Mouse (Mus musculus): ENCODE results near the gene Eif4h.

Eif4h gene

GRCm38 (mm10) chr5:134639269-134639682, at the start of gene Eif4h:
Gene Eif4h (minus strand): TSS chr5:134639490.
- peak; percentile 95 for DNase-seq (ENCODE audit: low spot score)

GRCm38 (mm10) chr5:134688718-134689284, 49.5 kb upstream of the Eif4h start:
- peak; percentile 100 for DNase-seq (ENCODE audit: low spot score)

GRCm38 (mm10) chr5:134688086-134688717, 48.9 kb upstream of the Eif4h start, which contains the start of gene Limk1:
Gene Limk1 (minus strand): TSS chr5:134688598.
- no peak for DNase-seq (ENCODE audit: low spot score)

GRCm38 (mm10) chr5:134687187-134687586, 47.9 kb upstream of the Eif4h start:
- no peak for DNase-seq (ENCODE audit: low spot score)

GRCm38 (mm10) chr5:134686541-134686940, 47.3 kb upstream of the Eif4h start:
- DNase-seq (ENCODE audit: low spot score): no peak

- no peak for DNase-seq (ENCODE audit: low spot score)
These were observed 45.1 kb upstream of the Eif4h start for GRCm38 (mm10) chr5:134684398-134684797.

- no peak for DNase-seq (ENCODE audit: low spot score)
These were observed 44.5 kb upstream of the Eif4h start for GRCm38 (mm10) chr5:134683813-134684212.

- no peak for DNase-seq (ENCODE audit: low spot score)
These were observed 40.9 kb upstream of the Eif4h start for GRCm38 (mm10) chr5:134680238-134680637.

GRCm38 (mm10) chr5:134678827-134679546, 39.7 kb upstream of the Eif4h start:
- no peak for DNase-seq (ENCODE audit: low spot score)

GRCm38 (mm10) chr5:134678031-134678430, 38.7 kb upstream of the Eif4h start:
- peak; percentile 32 for DNase-seq (ENCODE audit: low spot score)

- DNase-seq (ENCODE audit: low spot score): no peak
These were observed 38.2 kb upstream of the Eif4h start for GRCm38 (mm10) chr5:134677491-134677890.

GRCm38 (mm10) chr5:134675956-134676759, 36.9 kb upstream of the Eif4h start:
- DNase-seq (ENCODE audit: low spot score): peak; percentile 57

GRCm38 (mm10) chr5:134674977-134675376, 35.7 kb upstream of the Eif4h start:
- no peak for DNase-seq (ENCODE audit: low spot score)

GRCm38 (mm10) chr5:134672611-134673010, 33.3 kb upstream of the Eif4h start:
- DNase-seq (ENCODE audit: low spot score): no peak

- DNase-seq (ENCODE audit: low spot score): no peak
These were observed 32.9 kb upstream of the Eif4h start for GRCm38 (mm10) chr5:134672198-134672516.

- DNase-seq (ENCODE audit: low spot score): no peak
These were observed 32.3 kb upstream of the Eif4h start for GRCm38 (mm10) chr5:134671335-134672197.

- DNase-seq (ENCODE audit: low spot score): no peak
These were observed 29.9 kb upstream of the Eif4h start for GRCm38 (mm10) chr5:134669001-134669708.

- no peak for DNase-seq (ENCODE audit: low spot score)
These were observed 29.2 kb upstream of the Eif4h start for GRCm38 (mm10) chr5:134668495-134668894.

GRCm38 (mm10) chr5:134656708-134657107, 17.4 kb upstream of the Eif4h start:
- DNase-seq (ENCODE audit: low spot score): no peak

GRCm38 (mm10) chr5:134652015-134652414, 12.7 kb upstream of the Eif4h start:
- no peak for DNase-seq (ENCODE audit: low spot score)

- DNase-seq (ENCODE audit: low spot score): peak; percentile 56
These were observed 11.6 kb upstream of the Eif4h start for GRCm38 (mm10) chr5:134650926-134651325.
